Mouse (Mus musculus) MEL (cell line): ENCODE measurements at regions not wholly inside any gene's neighbourhood (a gene's known extent, or its start where the extent isn't known, plus 50 kb on each side); places are given as distances from the start of the nearest gene placed in this dataset.

ENCODE experiments used
- DNase-seq: peaks from one replicate; pipeline ENCODE4 v3.0.0; 2011; ENCODE audit warnings: low read depth, low spot score
- H3K27ac ChIP-seq: 2 replicates; pipeline ENCODE4 v1.5.1; 2012; ENCODE audit warnings: low read depth, mild to moderate bottlenecking, control low read depth, low read length, moderate library complexity; ENCODE audit not compliant: control insufficient read depth
- H3K27me3 ChIP-seq, 2 experiments: fragments of 150-350 bp in 1 of 2; sonication (generic) in 1 of 2; 2 replicates each; pipeline ENCODE4 v1.6.1; 2012; ENCODE audit warnings: low read length in 2 of 2, mild to moderate bottlenecking in 2 of 2, improper control_type of control experiment in 1 of 2, moderate library complexity in 1 of 2; ENCODE audit not compliant: insufficient read depth in 2 of 2, control insufficient read depth in 1 of 2
- H3K36me3 ChIP-seq, 2 experiments: 2 replicates each; pipeline ENCODE4 v1.6.1; 2012 to 2014; ENCODE audit warnings: low read length in 2 of 2, improper control_type of control experiment in 1 of 2, inconsistent platforms in 1 of 2, mild to moderate bottlenecking in 1 of 2; ENCODE audit not compliant: insufficient read depth in 2 of 2, control insufficient read depth in 1 of 2
- H3K4me1 ChIP-seq, 2 experiments: fragments of 150-350 bp in 1 of 2; sonication (generic) in 1 of 2; 2 replicates each; pipeline ENCODE4 v1.6.1; 2012; ENCODE audit warnings: low read length in 2 of 2, improper control_type of control experiment in 1 of 2, mild to moderate bottlenecking in 1 of 2; ENCODE audit not compliant: insufficient read depth in 2 of 2, control insufficient read depth in 1 of 2
- H3K4me3 ChIP-seq, 2 experiments: fragments of 150-350 bp in 1 of 2; sonication (generic) in 1 of 2; 2 replicates each; pipeline ENCODE4 v1.5.1; 2012; ENCODE audit warnings: low read depth in 2 of 2, low read length in 2 of 2, mild to moderate bottlenecking in 2 of 2, moderate library complexity in 2 of 2, control low read depth in 1 of 2, improper control_type of control experiment in 1 of 2; ENCODE audit not compliant: control insufficient read depth in 1 of 2, insufficient read depth in 1 of 2
- H3K79me2 ChIP-seq: 2 replicates; pipeline ENCODE4 v1.6.1; 2012; ENCODE audit warnings: mild to moderate bottlenecking, low read length, moderate library complexity; ENCODE audit not compliant: control insufficient read depth, poor library complexity, insufficient read depth
- H3K9ac ChIP-seq: 2 replicates; pipeline ENCODE4 v1.6.1; 2012; ENCODE audit warnings: low read depth, mild to moderate bottlenecking, control low read depth, low read length, moderate library complexity; ENCODE audit not compliant: control insufficient read depth, poor library complexity, severe bottlenecking
- H3K9me3 ChIP-seq: fragments of 150-350 bp; sonication (generic); replicated peaks from 2 replicates; pipeline ENCODE4 v1.6.1; 2012; ENCODE audit warnings: mild to moderate bottlenecking, low read length, improper control_type of control experiment, moderate library complexity; ENCODE audit not compliant: insufficient read depth
- BHLHE40 ChIP-seq: IDR thresholded peaks from 2 replicates; pipeline ENCODE4 v1.6.1; 2012; ENCODE audit warnings: low read depth, mild to moderate bottlenecking, inconsistent platforms, low read length, improper control_type of control experiment, borderline replicate concordance
- CHD1 ChIP-seq: IDR thresholded peaks from 2 replicates; pipeline ENCODE4 v1.6.1; 2012; ENCODE audit warnings: low read depth, mild to moderate bottlenecking, inconsistent platforms, low read length, improper control_type of control experiment
- CTCF ChIP-seq, 3 experiments: IDR thresholded peaks in 2 of 3; conservative IDR thresholded peaks in 1 of 3; 2 replicates each; pipeline ENCODE4 v1.5.1; 2011 to 2012; ENCODE audit warnings: low read length in 3 of 3, low read depth in 2 of 3, mild to moderate bottlenecking in 2 of 3, improper control_type of control experiment in 1 of 3, inconsistent platforms in 1 of 3, mixed read lengths in 1 of 3, moderate library complexity in 1 of 3; ENCODE audit not compliant: control insufficient read depth in 1 of 3, insufficient read depth in 1 of 3, poor library complexity in 1 of 3, severe bottlenecking in 1 of 3
- E2F4 ChIP-seq: IDR thresholded peaks from 2 replicates; pipeline ENCODE4 v1.6.1; 2011; ENCODE audit warnings: low read depth, low read length, improper control_type of control experiment, borderline replicate concordance
- EP300 ChIP-seq, 2 experiments: IDR thresholded peaks; 2 replicates each; pipeline ENCODE4 v1.6.1; 2011; ENCODE audit warnings: improper control_type of control experiment in 2 of 2, low read length in 2 of 2, low read depth in 1 of 2, mild to moderate bottlenecking in 1 of 2
- ETS1 ChIP-seq: IDR thresholded peaks from 2 replicates; pipeline ENCODE4 v1.6.1; 2012; ENCODE audit warnings: low read depth, mild to moderate bottlenecking, inconsistent platforms, low read length, improper control_type of control experiment, moderate library complexity
- GATA1 ChIP-seq: IDR thresholded peaks from 2 replicates; pipeline ENCODE4 v1.6.1; 2011; ENCODE audit warnings: low read depth, low read length, improper control_type of control experiment
- HCFC1 ChIP-seq: IDR thresholded peaks from 2 replicates; pipeline ENCODE4 v1.6.1; 2012; ENCODE audit warnings: low read depth, mild to moderate bottlenecking, inconsistent platforms, low read length, improper control_type of control experiment, moderate library complexity
- JUND ChIP-seq: IDR thresholded peaks from 2 replicates; pipeline ENCODE4 v1.6.1; 2011; ENCODE audit warnings: low read depth, mild to moderate bottlenecking, improper control_type of control experiment, low read length
- MAFK ChIP-seq: IDR thresholded peaks from 2 replicates; pipeline ENCODE4 v1.6.1; 2011; ENCODE audit warnings: low read depth, mild to moderate bottlenecking, low read length, improper control_type of control experiment, borderline replicate concordance
- MAX ChIP-seq: IDR thresholded peaks from 2 replicates; pipeline ENCODE4 v1.6.1; 2011; ENCODE audit warnings: low read length, improper control_type of control experiment
- MAZ ChIP-seq: IDR thresholded peaks from 2 replicates; pipeline ENCODE4 v1.6.1; 2012; ENCODE audit warnings: low read depth, mild to moderate bottlenecking, inconsistent platforms, low read length, improper control_type of control experiment
- MEF2A ChIP-seq: IDR thresholded peaks from 2 replicates; pipeline ENCODE4 v1.6.1; 2014; ENCODE audit warnings: low read depth, mild to moderate bottlenecking, inconsistent platforms, low read length, improper control_type of control experiment; ENCODE audit not compliant: poor library complexity, insufficient replicate concordance, severe bottlenecking; ENCODE audit errors: extremely low read depth
- MXI1 ChIP-seq: IDR thresholded peaks from 2 replicates; pipeline ENCODE4 v1.6.1; 2011; ENCODE audit warnings: mild to moderate bottlenecking, low read depth, low read length, improper control_type of control experiment
- MYB ChIP-seq: IDR thresholded peaks from 2 replicates; pipeline ENCODE4 v1.6.1; 2011; ENCODE audit warnings: mild to moderate bottlenecking, low read depth, low read length, improper control_type of control experiment
- MYC ChIP-seq: IDR thresholded peaks from 2 replicates; pipeline ENCODE4 v1.6.1; 2011; ENCODE audit warnings: low read depth, mild to moderate bottlenecking, low read length, improper control_type of control experiment, moderate library complexity
- NELFE ChIP-seq: IDR thresholded peaks from 2 replicates; pipeline ENCODE4 v1.6.1; 2011; ENCODE audit warnings: low read depth, low read length, improper control_type of control experiment
- NRF1 ChIP-seq: IDR thresholded peaks from 2 replicates; pipeline ENCODE4 v1.6.1; 2014; ENCODE audit warnings: low read depth, mild to moderate bottlenecking, inconsistent platforms, low read length, improper control_type of control experiment, moderate library complexity; ENCODE audit not compliant: poor library complexity, insufficient read depth, severe bottlenecking
- POLR2A ChIP-seq, 2 experiments: IDR thresholded peaks; 2 replicates each; pipeline ENCODE4 v1.6.1; 2011 to 2012; ENCODE audit warnings: low read length in 2 of 2, mild to moderate bottlenecking in 2 of 2, control low read depth in 1 of 2, improper control_type of control experiment in 1 of 2, low read depth in 1 of 2, moderate library complexity in 1 of 2; ENCODE audit not compliant: control insufficient read depth in 1 of 2, insufficient read depth in 1 of 2, poor library complexity in 1 of 2
- POLR2AphosphoS2 ChIP-seq: IDR thresholded peaks from 2 replicates; pipeline ENCODE4 v1.6.1; 2011; ENCODE audit warnings: low read length, improper control_type of control experiment
- POLR2AphosphoS5 ChIP-seq: IDR thresholded peaks from 2 replicates; pipeline ENCODE4 v1.6.1; 2012; ENCODE audit warnings: low read depth, borderline replicate concordance, mild to moderate bottlenecking, inconsistent platforms, low read length, moderate library complexity, mixed read lengths
- RAD21 ChIP-seq: IDR thresholded peaks from 2 replicates; pipeline ENCODE4 v1.6.1; 2011; ENCODE audit warnings: mild to moderate bottlenecking, low read depth, low read length, improper control_type of control experiment
- RCOR1 ChIP-seq: IDR thresholded peaks from 2 replicates; pipeline ENCODE4 v1.6.1; 2012; ENCODE audit warnings: low read depth, mild to moderate bottlenecking, inconsistent platforms, low read length, improper control_type of control experiment
- SIN3A ChIP-seq: IDR thresholded peaks from 2 replicates; pipeline ENCODE4 v1.6.1; 2012; ENCODE audit warnings: low read length, improper control_type of control experiment, inconsistent platforms
- SMC3 ChIP-seq: IDR thresholded peaks from 2 replicates; pipeline ENCODE4 v1.6.1; 2011; ENCODE audit warnings: low read depth, low read length, improper control_type of control experiment
- TAL1 ChIP-seq: IDR thresholded peaks from 2 replicates; pipeline ENCODE4 v1.6.1; 2012; ENCODE audit warnings: mild to moderate bottlenecking, inconsistent platforms, low read length, moderate library complexity, mixed read lengths
- TCF12 ChIP-seq: IDR thresholded peaks from 2 replicates; pipeline ENCODE4 v1.6.1; 2014; ENCODE audit warnings: low read depth, mild to moderate bottlenecking, inconsistent platforms, low read length, improper control_type of control experiment, moderate library complexity
- UBTF ChIP-seq: IDR thresholded peaks from 2 replicates; pipeline ENCODE4 v1.6.1; 2012; ENCODE audit warnings: low read depth, mild to moderate bottlenecking, inconsistent platforms, low read length, improper control_type of control experiment, moderate library complexity, borderline replicate concordance; ENCODE audit not compliant: insufficient read depth
- USF1 ChIP-seq: IDR thresholded peaks from 2 replicates; pipeline ENCODE4 v1.6.1; 2014; ENCODE audit warnings: low read depth, mild to moderate bottlenecking, inconsistent platforms, low read length, improper control_type of control experiment, moderate library complexity
- USF2 ChIP-seq, 2 experiments: IDR thresholded peaks; 2 replicates each; pipeline ENCODE4 v1.6.1; 2011 to 2012; ENCODE audit warnings: improper control_type of control experiment in 2 of 2, low read length in 2 of 2, borderline replicate concordance in 1 of 2, inconsistent platforms in 1 of 2, low read depth in 1 of 2, mild to moderate bottlenecking in 1 of 2; ENCODE audit not compliant: insufficient read depth in 1 of 2
- ZC3H11A ChIP-seq: IDR thresholded peaks from 2 replicates; pipeline ENCODE4 v1.6.1; 2012; ENCODE audit warnings: low read depth, mild to moderate bottlenecking, inconsistent platforms, low read length, improper control_type of control experiment
- ZKSCAN1 ChIP-seq: IDR thresholded peaks from 2 replicates; pipeline ENCODE4 v1.6.1; 2012; ENCODE audit warnings: low read depth, mild to moderate bottlenecking, inconsistent platforms, low read length, improper control_type of control experiment, moderate library complexity
- ZMIZ1 ChIP-seq: IDR thresholded peaks from 2 replicates; pipeline ENCODE4 v1.6.1; 2012; ENCODE audit warnings: low read depth, mild to moderate bottlenecking, inconsistent platforms, low read length, improper control_type of control experiment, moderate library complexity
- ZNF384 ChIP-seq: IDR thresholded peaks from 2 replicates; pipeline ENCODE4 v1.6.1; 2012; ENCODE audit warnings: low read depth, mild to moderate bottlenecking, inconsistent platforms, low read length, improper control_type of control experiment

DNA sequence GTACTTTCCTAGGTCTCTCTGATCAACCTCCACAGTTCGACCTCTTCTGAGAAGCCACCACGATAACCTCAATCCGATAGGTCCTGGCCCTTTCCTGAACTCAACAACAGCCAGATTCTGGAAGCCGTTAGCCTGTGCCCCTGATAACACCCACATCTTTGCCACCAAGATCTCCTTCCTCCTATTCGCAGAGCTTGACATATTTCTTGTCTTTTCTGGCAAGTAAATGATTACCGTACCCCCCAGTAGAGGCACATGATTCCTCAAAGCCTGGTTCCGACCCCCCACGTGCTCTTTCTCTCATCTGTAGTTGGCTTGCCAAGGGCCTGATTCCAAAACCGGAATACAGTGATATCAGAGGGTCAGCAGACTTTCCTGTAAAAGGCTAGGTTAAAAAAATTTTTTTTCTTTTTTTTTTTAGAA is 96.9 kb downstream of the 1700020N01Rik start:
- peak; percentile 62 for DNase-seq
- H3K27me3 ChIP-seq = no peaks in the 10 kb centered on the region; a peak in 2 of 4 replicates

DNA sequence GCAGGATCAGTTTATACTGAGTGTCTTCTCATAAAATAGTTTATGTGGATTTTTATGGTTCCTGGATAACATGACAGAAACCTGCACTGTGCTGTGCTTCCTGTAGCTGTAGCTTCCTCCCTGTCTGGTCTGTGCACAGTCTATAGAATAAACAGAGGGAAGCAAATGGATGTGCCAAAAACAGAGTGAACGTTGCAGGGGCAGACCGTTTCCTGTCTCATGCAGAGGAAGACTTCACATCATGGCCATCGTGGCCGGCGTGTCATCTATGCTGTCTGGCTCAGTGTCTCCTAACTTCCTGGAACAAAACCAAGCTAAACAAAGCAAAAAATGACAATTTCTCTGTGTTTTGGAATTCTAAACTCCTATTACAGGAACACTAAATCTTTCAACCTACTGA is 102.2 kb downstream of the 1700020N01Rik start:
- H3K4me3 ChIP-seq = no peak overlapping the region
- H3K27ac ChIP-seq = no peak overlapping the region
- H3K36me3 ChIP-seq = no peaks in the 10 kb centered on the region
- peaks cover 0 to 5% of the 10 kb centered on the region in 2 experiments; a peak in 3 of 4 replicates for H3K4me1 ChIP-seq
- no peak overlapping the region for H3K9ac ChIP-seq
- no peak for DNase-seq
- no peaks in the 10 kb centered on the region for H3K79me2 ChIP-seq
- peaks cover 0 to 5% of the 10 kb centered on the region in 2 experiments; a peak in 3 of 4 replicates for H3K27me3 ChIP-seq
- no peaks in the 10 kb centered on the region for H3K9me3 ChIP-seq
- no peak for TF ChIP-seq POLR2AphosphoS5
- no peak for TF ChIP-seq TAL1
- TF ChIP-seq MYC = no peak
- TF ChIP-seq NELFE = no peak
- no peak for TF ChIP-seq E2F4
- no peak for TF ChIP-seq MYB
- no peak for TF ChIP-seq ZMIZ1
- no peak for TF ChIP-seq EP300 (IDR thresholded peaks at IDR 0.05; ENCODE audit: low read depth in 1 of 2, low read length in 2 of 2)
- no peak for TF ChIP-seq TCF12
- TF ChIP-seq ETS1 = no peak
- no peak for TF ChIP-seq CHD1
- TF ChIP-seq USF1 = no peak
- no peak for TF ChIP-seq MAZ
- no peak for TF ChIP-seq HCFC1
- TF ChIP-seq POLR2AphosphoS2 = no peak
- TF ChIP-seq CTCF (IDR thresholded peaks at IDR 0.05 in 2 of 3, conservative IDR thresholded peaks at IDR 0.05 in 1 of 3; ENCODE audit: control insufficient read depth in 1 of 3, insufficient read depth in 1 of 3, low read depth in 2 of 3, low read length in 3 of 3, poor library complexity in 1 of 3, severe bottlenecking in 1 of 3) = no peak
- no peak for TF ChIP-seq MAX
- TF ChIP-seq NRF1 = no peak

More for the DNA sequence above, 96.9 kb downstream of the 1700020N01Rik start:
- Histone ChIP-seq H3K27ac (no peak overlapping the region; the same call in 1 of the 2 replicates), H3K4me3 (no peak overlapping the region), H3K4me1 (peaks cover 8 to 34% of the 10 kb centered on the region in 2 experiments), H3K9me3 (no peaks in the 10 kb centered on the region), H3K9ac (no peak overlapping the region), H3K79me2 (no peaks in the 10 kb centered on the region), H3K36me3 (peaks cover 0 to 24% of the 10 kb centered on the region in 2 experiments; a peak in 2 of 4 replicates)
- TF ChIP-seq MYC (0 out of 2 replicates have a peak, but pooled peaks have one; percentile 8), MYB (peak; percentile 89), MXI1 (0 out of 2 replicates have a peak, but pooled peaks have one; percentile 50), SIN3A (peak; percentile 27; the same call in 1 of the 2 replicates), USF2 (IDR thresholded peaks at IDR 0.05; ENCODE audit: borderline replicate concordance in 1 of 2, insufficient read depth in 1 of 2, low read depth in 1 of 2, low read length in 2 of 2) (no peak), ETS1 (no peak; the same call in none of the 2 replicates), ZMIZ1 (no peak), POLR2AphosphoS5 (no peak), CTCF (IDR thresholded peaks at IDR 0.05 in 2 of 3, conservative IDR thresholded peaks at IDR 0.05 in 1 of 3; ENCODE audit: control insufficient read depth in 1 of 3, insufficient read depth in 1 of 3, low read depth in 2 of 3, low read length in 3 of 3, poor library complexity in 1 of 3, severe bottlenecking in 1 of 3) (no peak), MEF2A (no peak), BHLHE40 (peak; percentile 69; the same call in 1 of the 2 replicates), NRF1 (no peak), MAZ (no peak), POLR2A (IDR thresholded peaks at IDR 0.05; ENCODE audit: control insufficient read depth in 1 of 2, insufficient read depth in 1 of 2, low read depth in 1 of 2, low read length in 2 of 2, poor library complexity in 1 of 2) (no peak), TAL1 (no peak), NELFE (no peak), CHD1 (no peak), MAX (peak; percentile 77), EP300 (IDR thresholded peaks at IDR 0.05; ENCODE audit: low read depth in 1 of 2, low read length in 2 of 2) (peak; percentile 79 to 93), MAFK (no peak), ZC3H11A (no peak), POLR2AphosphoS2 (no peak), RAD21 (no peak), ZNF384 (peak; percentile 66), UBTF (no peak), USF1 (peak; percentile 72; the same call in 1 of the 2 replicates), RCOR1 (peak; percentile 79), GATA1 (peak; percentile 68), ZKSCAN1 (no peak), E2F4 (no peak), HCFC1 (no peak), JUND (no peak), SMC3 (no peak), TCF12 (peak; percentile 50; the same call in 1 of the 2 replicates)
